Mouse (Mus musculus): ENCODE data around the gene Snx18.

The Snx18 gene

GRCm38 (mm10) chr13:113595987-113596386 is 22.4 kb downstream of the Snx18 start:
- DNase-seq, result peak; percentile 73

GRCm38 (mm10) chr13:113595219-113595618 is 23.1 kb downstream of the Snx18 start:
- no peak for DNase-seq

GRCm38 (mm10) chr13:113594361-113594760 is 24.0 kb downstream of the Snx18 start:
- DNase-seq, result no peak

GRCm38 (mm10) chr13:113593711-113594110 is 24.7 kb downstream of the Snx18 start:
- no peak for DNase-seq

GRCm38 (mm10) chr13:113592703-113593200 is 25.6 kb downstream of the Snx18 start:
- DNase-seq, result no peak

- no peak for DNase-seq
These were observed 27.0 kb downstream of the Snx18 start for GRCm38 (mm10) chr13:113591336-113591735.

GRCm38 (mm10) chr13:113590216-113590615 is 28.1 kb downstream of the Snx18 start:
- DNase-seq, result no peak

- DNase-seq, result no peak
These were observed 28.9 kb downstream of the Snx18 start for GRCm38 (mm10) chr13:113589499-113589898.

GRCm38 (mm10) chr13:113587200-113587936 is 31.0 kb downstream of the Snx18 start:
- peak; percentile 44 for DNase-seq

GRCm38 (mm10) chr13:113585606-113586005 is 32.8 kb downstream of the Snx18 start:
- DNase-seq, result no peak

GRCm38 (mm10) chr13:113584431-113584830 is 33.9 kb downstream of the Snx18 start:
- no peak for DNase-seq

GRCm38 (mm10) chr13:113583563-113583962 is 34.8 kb downstream of the Snx18 start:
- no peak for DNase-seq

- no peak for DNase-seq
These were observed 36.3 kb downstream of the Snx18 start for GRCm38 (mm10) chr13:113582024-113582423.

- no peak for DNase-seq
These were observed 36.9 kb downstream of the Snx18 start for GRCm38 (mm10) chr13:113581436-113581835.

- no peak for DNase-seq
These were observed 38.0 kb downstream of the Snx18 start for GRCm38 (mm10) chr13:113580400-113580790.

- no peak for DNase-seq
These were observed 38.5 kb downstream of the Snx18 start for GRCm38 (mm10) chr13:113579788-113580399.

- DNase-seq, result no peak
These were observed 44.1 kb downstream of the Snx18 start for GRCm38 (mm10) chr13:113574232-113574631.

GRCm38 (mm10) chr13:113573377-113573776 is 45.0 kb downstream of the Snx18 start:
- DNase-seq, result no peak

GRCm38 (mm10) chr13:113572046-113572686 is 46.2 kb downstream of the Snx18 start:
- DNase-seq, result no peak

GRCm38 (mm10) chr13:113569526-113569925 is 48.8 kb downstream of the Snx18 start:
- no peak for DNase-seq

- no peak for DNase-seq
These were observed 51.4 kb downstream of the Snx18 start for GRCm38 (mm10) chr13:113566951-113567350.

- DNase-seq, result no peak
These were observed 52.0 kb downstream of the Snx18 start for GRCm38 (mm10) chr13:113566411-113566810.

GRCm38 (mm10) chr13:113559646-113560045 is 58.7 kb downstream of the Snx18 start:
- DNase-seq, result no peak

- no peak for DNase-seq
These were observed 61.8 kb downstream of the Snx18 start for GRCm38 (mm10) chr13:113556538-113556937.
